Mouse (Mus musculus): ENCODE measurements around the gene Adk. TPM values are rescaled to one million over a fixed set of nuclear protein-coding genes. Genes with fewer than 3 reads are reported as not detected.

Adk gene
- polyA plus RNA-seq, 2 experiments from 2014 or later = 117 to 132 TPM

- peak; percentile 68 for ATAC-seq
Measured at GRCm38 (mm10) chr14:21173973-21174745, 121.8 kb downstream of the Adk start.

GRCm38 (mm10) chr14:21174804-21175203 lies 122.4 kb downstream of the Adk start:
- no peak for ATAC-seq

GRCm38 (mm10) chr14:21177781-21178180 lies 125.4 kb downstream of the Adk start:
- no peak for ATAC-seq

DNA sequence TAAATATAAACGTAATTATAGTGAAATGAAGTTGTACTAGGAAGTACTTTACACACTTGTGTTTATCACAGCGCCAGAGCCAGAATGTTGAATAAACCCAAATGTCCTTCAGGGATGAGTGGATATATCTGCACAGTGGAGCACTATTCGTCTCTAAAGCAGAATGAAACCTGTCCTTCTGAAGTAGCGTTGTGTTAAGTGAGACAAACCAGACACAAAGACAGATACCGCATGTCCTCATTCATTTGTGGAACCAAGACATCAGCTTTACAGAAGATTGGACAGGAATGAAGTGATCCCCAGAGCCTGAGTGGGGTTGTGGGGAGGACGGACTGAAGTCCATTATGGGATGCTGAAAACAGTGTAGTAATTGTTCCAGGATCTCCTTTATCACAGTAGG lies 126.0 kb downstream of the Adk start:
- ATAC-seq = no peak

- no peak for ATAC-seq
Measured at GRCm38 (mm10) chr14:21181053-21181452, 128.7 kb downstream of the Adk start.

- ATAC-seq = no peak
Measured at GRCm38 (mm10) chr14:21191966-21192365, 139.6 kb downstream of the Adk start.

DNA sequence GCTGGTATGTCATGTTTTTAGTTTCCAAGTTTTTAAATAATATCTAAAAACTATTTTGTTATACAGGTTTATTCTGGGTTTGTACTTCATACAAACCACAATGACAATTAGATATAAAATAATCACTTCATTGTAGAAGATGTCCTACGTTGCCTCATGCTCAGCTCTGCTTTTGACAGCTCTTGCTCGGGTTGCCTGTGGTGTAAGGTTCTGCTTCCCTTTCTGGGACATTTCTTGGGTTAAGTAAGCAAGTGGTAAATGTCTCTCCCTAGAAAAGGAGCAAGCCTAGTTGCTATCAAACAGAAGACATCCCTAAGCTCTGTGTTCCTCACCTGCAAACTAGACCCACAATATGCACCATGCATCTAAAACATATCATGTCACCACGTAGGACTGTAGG lies 140.4 kb downstream of the Adk start:
- no peak for ATAC-seq

DNA sequence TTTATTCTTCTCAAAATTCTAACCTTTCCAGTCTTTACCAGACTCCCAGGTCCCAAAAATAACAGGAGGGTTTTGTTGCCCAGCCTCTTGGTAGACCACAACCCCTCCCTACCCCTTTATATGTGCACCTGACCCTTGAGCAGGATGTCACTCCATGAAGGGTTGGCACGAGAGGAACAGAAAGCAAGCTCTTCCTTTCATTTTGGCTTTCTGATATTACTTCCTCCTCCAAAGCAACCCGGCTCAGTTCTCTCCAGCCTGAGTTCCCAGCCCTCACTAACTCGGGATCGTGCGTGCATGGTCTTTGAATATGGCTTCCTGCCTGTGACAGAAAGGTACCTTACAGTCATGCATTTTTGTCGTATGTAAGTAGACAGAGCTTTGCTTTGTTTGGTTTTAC lies 142.0 kb downstream of the Adk start:
- ATAC-seq = no peak

GRCm38 (mm10) chr14:21200850-21201249 lies 148.5 kb downstream of the Adk start:
- no peak for ATAC-seq

- no peak for ATAC-seq
Measured at GRCm38 (mm10) chr14:21206472-21206871, 154.1 kb downstream of the Adk start.

DNA sequence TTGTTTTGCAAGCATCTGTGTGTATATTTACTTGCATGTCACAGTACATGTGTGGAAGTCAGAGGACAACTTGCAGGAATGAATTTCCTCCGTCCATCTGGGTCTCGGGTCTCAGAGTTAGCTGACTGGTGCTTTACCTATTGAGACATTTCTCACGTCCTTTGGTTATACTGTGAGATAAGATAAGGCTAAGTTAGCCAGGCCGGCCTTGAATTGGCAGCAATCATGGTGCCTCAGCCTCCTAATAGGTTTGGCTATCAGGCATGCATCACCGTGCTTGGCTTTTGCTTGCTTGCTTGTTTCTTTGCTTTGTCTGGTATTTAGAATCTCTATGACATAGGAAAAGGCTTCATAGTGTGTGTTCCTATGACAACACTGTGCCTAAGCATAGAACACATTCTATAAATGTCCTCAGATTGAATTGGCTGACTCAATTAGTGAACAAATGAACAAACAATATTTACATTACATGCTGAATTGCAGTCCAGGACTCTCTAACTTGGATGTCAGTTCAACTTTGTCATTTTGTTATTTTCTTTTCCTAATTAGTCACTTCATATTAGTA lies 169.3 kb downstream of the Adk start:
- ATAC-seq = no peak

GRCm38 (mm10) chr14:21222206-21222605 lies 169.8 kb downstream of the Adk start:
- ATAC-seq = no peak

DNA sequence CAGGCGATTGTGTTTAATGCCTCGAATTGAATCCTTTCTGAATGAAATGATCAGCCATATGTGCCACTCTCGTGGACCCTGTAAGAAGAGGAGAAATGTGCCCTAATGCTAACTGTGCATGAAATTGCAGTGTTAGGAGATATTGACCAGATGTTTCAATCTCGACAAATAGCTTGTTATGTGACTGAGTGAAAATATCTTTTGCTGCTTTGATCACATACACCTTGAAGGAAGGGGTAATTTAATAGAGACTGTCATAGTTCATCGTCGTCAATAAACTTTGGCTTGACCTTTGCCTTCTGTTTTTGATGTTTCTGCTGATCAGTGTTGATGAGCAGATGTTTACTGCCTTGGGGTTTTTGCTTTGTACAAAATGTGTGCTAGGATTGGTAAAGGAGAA lies 171.1 kb downstream of the Adk start:
- ATAC-seq = no peak

DNA sequence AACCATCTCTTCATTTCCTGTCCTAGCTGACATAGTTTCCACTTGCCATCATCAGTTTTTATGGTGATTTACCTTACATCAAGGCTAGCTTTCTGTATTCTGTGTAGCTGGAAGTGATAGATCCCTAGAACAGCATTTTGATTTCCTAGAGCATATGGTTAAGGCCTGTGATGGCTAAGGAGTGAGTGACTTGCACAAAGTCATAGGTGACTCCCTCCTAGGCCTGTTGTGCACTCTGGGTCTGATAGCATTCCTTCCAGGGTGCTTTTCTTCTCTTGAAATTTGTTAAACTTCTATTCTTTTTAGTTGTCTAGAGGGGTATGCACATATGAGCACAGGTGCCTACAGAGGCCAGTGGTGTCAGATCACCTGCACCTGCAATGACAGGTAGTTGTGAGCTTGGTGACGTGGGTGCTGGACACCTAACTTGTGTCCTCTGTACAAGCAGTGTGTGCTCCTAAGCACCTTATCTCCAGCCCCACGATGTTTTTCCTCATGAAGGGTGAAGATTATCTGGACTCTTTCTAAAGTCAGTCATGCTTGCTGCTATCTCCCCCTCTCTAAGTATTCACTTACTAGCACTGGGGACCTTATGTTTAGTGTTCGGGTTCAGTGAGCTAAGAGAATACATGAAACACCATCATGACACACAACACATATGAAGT lies 171.7 kb downstream of the Adk start:
- no peak for ATAC-seq

DNA sequence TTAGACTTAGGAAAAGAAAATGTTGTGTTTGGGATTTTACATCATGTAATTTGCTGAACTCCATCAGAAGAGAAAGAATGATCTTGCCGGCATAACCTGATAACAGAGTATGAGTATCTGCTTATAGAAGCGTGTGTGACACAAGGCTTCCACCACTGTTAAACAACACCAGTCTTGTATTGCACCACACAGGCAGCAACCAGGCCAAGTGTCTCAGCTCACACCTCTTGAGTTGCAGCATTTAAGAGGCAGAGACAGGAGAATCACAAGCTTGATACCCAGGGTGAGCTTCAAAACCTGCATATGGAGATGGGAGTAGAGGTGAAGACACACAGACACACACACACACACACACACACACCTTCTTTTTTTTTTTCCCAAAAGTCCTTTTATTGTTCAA lies 184.7 kb downstream of the Adk start:
- ATAC-seq = no peak

- no peak for ATAC-seq
Measured at GRCm38 (mm10) chr14:21241105-21241504, 188.7 kb downstream of the Adk start.

DNA sequence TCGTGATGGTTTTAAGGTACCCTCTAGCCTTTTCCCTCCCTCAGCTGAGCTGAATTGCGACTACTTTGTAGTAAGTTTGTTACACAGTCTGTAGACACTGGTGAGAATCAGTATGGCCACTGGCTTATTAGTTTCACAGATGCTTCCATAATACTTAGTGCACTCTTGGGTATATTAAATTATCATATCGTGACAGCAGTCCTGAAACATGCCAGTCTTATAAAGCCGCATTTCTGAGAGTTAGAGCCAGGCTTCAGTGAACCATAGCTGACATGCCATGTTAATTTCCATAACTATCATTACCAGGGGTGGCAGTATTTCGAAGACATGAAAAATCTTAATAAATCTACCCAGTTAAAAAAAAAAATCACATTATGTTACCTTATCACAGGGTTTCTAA lies 199.0 kb downstream of the Adk start:
- ATAC-seq = no peak

DNA sequence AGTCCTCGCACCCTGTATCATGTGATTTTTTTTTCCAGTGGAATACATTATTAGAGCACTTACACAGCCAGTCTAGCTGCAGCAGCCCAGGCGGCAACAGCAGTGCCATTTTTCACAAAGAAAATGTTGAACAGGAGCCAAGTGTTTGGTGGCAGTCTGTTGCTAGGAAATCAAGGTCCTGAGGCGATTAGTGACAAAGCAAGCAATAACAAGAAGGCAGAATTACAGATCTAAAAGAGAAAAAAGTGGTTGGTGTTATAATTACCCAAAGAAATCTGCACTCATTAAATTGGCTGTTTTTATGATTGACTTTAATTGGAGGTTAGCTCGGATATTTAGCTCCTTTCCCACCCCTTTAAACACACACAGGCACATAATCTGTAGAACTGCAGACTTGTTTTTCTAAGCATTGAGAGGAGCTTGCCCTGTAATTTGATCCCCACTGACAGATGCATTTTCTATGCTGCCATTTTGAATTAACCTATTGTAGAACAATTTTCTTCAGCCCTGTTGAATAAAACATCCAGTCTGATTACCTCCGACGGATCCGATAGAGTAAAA lies 200.0 kb downstream of the Adk start:
- no peak for ATAC-seq

DNA sequence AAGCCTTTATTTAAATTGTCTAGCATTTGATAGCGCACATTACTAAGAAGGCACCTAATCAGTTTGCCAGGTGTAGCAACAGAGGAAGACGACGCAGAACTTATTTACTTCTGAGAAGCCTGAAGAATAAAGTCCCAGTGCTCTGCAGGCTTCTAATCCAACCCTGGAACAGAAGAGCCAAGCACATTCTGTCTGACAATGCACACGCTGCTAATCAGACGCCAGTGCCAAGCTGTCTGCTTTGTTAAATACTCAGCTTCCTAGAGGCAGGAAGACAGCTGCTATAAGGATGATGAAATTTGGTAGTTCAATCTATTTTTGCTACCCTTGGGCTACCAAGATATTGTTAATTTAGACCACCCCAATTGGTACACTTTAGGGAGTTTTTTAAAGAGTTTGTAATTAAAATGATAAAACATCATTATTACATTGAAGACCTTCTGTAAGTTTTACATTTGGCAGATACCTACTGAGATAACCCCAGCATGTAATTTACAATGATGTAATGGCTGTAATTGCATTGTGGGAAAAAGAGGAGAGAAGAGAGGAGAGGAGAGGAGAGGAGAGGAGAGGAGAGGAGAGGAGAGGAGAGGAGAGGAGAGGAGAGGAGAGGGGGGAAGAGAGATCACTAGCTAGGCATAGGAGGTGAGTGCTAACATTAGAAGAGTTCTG lies 201.1 kb downstream of the Adk start:
- ATAC-seq = no peak

DNA sequence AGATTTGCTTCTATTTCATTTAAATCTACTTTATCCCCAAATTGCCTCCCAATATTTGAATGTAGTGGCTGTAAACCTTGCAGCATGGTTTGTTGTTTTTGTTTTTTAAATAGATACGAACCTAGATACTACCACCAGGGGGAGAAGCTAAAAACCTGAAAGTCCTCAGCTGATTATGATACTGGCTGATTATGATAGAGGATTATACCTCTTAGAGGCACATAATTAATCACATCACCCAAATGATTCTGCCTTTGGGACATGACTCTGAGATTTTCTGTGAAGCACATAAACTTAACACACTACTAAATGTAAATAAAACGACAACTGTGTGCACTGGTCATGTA lies 201.6 kb downstream of the Adk start:
- ATAC-seq = no peak

- no peak for ATAC-seq
Measured at GRCm38 (mm10) chr14:21268229-21268628, 215.9 kb downstream of the Adk start.

DNA sequence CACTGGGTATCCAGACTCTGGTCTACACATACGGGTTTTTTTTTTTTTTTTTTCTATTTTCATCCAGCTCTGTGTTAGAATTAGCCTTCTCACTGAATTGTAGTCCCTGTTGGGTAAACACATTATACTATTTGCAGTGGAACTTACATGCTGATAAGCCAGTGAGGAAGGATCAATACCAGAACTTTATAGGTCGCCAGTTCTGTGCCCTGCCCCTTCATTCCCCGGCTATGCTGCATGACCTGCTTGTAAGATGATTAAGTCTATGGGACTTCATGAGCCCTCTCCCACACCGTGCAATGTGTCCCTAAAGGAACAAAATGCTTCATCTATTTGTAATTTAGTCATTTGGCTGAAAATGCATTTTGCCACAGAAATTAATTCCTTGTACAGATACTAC lies 219.1 kb downstream of the Adk start:
- no peak for ATAC-seq

DNA sequence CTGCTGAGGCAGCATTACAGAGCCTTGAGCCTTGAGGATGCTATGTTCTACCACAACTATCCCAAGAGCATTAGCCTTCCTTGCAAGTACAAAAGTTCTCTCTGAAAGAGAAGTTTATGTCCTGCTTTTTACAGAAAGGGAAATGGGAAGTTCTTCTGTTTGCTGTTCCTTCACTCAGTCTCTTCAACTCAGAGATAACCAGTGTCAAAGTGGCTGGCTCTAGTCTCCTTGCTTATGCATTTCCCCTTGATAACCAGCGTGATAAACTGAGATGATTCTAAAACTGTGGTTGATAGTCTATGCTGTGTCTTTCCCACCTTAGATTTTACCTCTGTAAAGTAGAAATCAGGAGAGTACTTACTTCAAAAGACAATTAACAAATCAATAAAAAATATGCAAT lies 223.4 kb downstream of the Adk start:
- no peak for ATAC-seq

Measured in CD4-positive, CD25-positive, alpha-beta regulatory T cell, adult 4 months (primary cell).